Mouse (Mus musculus) cerebellum, postnatal 36 days (tissue): ENCODE measurements around the gene Vmn2r48.
"Not testable (repeated sequence)": the region's sequence is repeated elsewhere in the genome, so short reads cannot be mapped to it uniquely, and the experiment has no call there.

Experiments used
- DNase-seq, 2 experiments: peaks; one replicate each; pipeline ENCODE4 v3.0.0; 2021 to 2022; ENCODE audit warnings: mixed read lengths in 2 of 2

Vmn2r48 gene

DNA sequence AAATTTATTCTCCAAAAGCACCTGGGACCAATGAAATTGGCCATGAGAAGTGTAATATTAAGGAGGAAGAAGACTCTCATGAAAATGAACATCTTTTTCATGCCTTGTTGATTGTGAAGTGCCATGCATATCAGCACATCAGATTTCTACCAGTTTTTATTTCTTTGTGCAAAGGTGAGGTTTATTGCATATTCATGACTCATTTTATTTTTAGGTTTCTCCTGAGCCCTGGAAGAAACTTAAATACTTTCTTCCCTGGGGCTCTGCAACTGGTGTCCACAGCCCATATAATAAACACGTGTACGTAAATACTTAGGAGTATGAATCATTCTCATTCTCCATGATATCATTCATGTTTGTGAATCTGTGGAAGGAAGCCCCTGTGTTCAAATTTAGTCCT, at the start of gene Vmn2r48:
TSS of gene Vmn2r48 (minus strand) at position 101 of the 400 bp plus-strand sequence.
- DNase-seq: not testable (repeated sequence)

- DNase-seq: not testable (repeated sequence)
Measured at GRCm38 (mm10) chr7:9992157-9992556, 38.8 kb upstream of the Vmn2r48 start, which contains the start of gene Vmn2r49. TSS of gene Vmn2r49 (minus strand) at chr7:9992257.
